Mouse (Mus musculus): ENCODE data around the gene Cdkal1.

Gene Cdkal1

DNA sequence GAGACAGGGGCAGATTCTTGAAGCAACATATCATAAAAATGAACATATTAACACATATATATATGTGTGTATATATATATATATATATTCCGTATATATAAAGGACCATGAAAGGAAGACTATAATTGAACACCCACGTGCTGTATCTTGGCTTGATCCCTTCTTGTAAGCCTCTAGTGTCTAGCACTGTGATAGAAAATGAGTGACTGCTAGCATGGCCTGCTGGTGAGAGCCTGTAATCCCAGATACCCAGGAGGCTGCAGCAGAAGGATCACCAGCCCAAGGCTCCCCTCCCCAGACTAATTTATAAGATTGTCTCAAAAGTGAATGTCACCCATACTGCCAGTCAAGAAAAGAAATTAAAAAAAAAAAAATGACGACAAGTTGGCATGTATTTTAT is 158.2 kb downstream of the Cdkal1 start:
- DNase-seq: no peak

DNA sequence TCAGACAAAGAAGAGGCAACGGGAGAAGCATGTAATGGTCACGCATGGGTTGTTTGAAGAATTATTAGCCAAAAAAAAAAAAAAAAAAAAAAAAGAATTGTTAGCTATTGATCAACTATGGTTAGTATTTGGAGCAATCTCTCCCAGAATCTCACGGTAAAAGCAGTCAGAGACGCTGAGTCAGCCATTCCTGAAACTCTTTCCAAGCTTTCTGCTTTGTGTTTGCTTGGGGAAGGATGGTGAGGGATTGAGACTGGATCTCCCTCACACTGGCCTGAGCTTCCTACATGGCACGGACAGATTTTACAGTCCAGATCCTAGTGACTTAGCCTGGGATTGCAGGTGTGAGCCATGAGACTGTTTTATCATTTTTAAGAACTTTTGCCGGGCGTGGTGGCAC is 164.7 kb downstream of the Cdkal1 start:
- no peak for DNase-seq

- DNase-seq: no peak
These were observed 166.6 kb downstream of the Cdkal1 start for GRCm38 (mm10) chr13:29688851-29689250.

GRCm38 (mm10) chr13:29687872-29688271 is 167.6 kb downstream of the Cdkal1 start:
- no peak for DNase-seq

DNA sequence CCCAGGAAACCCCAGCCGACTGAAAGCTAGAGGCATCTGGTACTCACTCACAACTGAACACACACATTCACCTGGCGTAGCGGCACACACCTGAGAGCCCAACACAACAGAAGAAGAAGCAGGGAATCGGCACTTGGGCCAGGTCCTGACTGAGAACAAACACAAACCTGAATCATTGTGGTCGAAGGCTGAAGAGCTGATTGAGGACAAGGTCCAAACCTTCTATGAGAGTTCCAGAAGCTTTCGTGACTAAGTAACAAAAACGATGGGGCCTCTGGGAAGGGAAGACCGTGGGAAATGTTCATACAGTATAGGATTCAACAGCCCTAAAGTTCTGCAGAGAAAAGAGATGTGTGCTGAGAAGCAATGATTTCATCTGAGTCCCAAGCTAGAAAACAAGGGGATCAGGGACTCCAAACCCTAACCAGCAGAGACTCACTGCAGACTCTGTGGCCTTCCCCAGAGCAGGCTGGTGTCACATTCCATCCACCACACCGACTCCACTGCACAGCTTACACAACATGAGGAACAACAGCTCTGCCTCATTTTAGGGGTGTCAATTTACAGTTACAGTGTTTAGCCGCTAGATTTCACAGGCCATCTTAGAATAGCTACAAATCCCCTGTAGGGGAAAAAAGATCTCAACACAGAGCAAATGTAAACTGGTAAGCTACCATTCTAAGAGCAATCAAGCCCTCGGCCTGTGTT is 175.8 kb downstream of the Cdkal1 start:
- DNase-seq: no peak

DNA sequence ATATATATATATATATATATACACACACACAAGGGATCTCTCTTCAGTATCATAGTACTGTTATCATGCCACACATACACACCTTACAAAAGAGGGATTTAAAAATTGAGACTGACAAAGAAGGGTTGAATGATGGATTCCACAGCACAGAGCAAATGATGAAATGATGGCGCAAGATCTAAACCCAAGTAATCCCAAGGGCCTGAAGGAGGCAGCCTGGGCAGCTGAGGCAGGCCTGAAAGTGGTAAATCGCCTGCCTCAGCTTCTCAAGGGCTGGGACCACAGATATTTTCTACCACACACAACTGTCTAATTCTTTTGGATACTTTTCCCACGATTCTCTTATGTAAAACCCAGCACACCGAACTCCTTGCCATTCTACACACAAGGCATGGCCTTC is 177.9 kb downstream of the Cdkal1 start:
- DNase-seq: no peak

GRCm38 (mm10) chr13:29670626-29671025 is 184.8 kb downstream of the Cdkal1 start:
- no peak for DNase-seq

DNA sequence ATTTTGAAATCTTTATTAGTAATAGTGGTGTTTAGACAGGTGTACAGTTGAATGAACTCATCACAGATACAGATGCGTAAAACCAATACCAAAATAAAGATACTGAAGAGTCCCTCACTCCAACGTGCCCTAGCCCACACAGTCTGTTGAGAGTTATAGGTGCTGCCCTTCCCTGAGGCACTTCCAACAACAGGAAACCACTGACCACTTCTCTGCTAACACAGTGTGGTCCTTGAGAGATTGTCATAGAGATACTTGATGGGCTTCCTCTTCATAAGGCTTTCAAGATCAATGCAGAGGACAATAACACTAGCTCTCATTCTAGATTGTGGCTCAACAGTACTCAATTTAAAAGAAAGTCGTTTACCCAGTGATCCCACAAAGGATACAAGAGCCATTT is 191.6 kb downstream of the Cdkal1 start:
- DNase-seq: no peak

GRCm38 (mm10) chr13:29655841-29656365 is 199.6 kb downstream of the Cdkal1 start:
- no peak for DNase-seq

DNA sequence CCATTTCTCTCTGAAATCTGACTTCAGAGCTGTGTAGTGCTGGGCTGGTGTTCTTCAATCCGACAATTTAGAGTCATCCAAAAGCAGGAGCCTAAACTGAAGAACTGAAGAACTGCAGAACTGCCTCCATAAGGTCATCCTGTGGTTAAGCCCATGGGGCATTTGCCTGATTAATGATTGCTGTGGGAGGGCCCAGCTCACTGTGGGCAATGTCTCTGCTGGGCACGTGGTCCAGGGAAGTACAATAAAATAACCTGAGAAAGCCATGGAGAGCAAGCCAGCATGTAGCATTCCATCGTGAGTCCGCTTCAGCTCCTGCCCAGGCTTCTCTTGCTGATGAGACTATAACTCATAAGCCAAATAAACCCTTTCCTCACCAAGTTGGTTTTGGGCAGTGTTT is 202.1 kb downstream of the Cdkal1 start:
- no peak for DNase-seq

GRCm38 (mm10) chr13:29652791-29653190 is 202.7 kb downstream of the Cdkal1 start:
- no peak for DNase-seq

- DNase-seq: no peak
These were observed 204.8 kb downstream of the Cdkal1 start for GRCm38 (mm10) chr13:29650576-29651236.

DNA sequence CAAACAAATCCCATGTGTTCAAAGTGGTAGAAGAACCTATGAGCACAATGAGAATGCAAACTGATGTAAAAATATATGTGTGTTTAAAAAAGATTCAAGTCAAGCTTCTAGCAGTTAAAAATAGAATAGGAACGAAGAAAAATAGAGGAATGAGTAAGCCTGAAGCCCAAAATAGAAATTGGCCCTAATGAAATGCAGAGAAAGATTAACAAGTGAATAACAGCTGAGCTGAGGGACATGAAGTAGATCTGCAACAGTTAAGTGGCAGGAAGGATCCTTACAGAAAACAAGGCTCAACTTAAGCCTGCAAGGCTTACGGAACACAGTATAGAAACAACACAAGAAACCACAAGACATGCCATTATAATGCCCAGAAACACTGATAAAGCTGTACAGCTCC is 205.9 kb downstream of the Cdkal1 start:
- no peak for DNase-seq

GRCm38 (mm10) chr13:29642226-29642625 is 213.2 kb downstream of the Cdkal1 start:
- DNase-seq: no peak

DNA sequence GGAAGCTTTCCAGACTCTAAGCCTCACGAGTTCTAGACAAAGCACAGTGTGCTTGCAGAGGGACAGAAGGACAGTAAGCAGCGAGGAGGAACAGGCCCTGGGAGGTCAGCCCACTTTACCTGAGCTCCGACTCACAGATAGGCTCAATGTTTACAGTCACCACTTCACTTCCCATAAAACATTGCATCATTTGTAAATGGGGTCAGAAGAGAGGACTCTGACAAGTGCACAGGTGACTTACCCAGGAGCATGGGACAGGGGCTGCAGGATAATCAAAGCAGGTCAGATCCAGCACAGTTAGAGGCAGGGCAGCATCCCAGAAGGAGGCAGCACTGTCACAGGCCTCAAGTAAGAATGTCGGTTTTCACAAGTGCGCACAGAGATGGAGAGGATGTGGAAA is 214.3 kb downstream of the Cdkal1 start:
- no peak for DNase-seq

- DNase-seq: no peak
These were observed 215.3 kb downstream of the Cdkal1 start for GRCm38 (mm10) chr13:29640186-29640585.

DNA sequence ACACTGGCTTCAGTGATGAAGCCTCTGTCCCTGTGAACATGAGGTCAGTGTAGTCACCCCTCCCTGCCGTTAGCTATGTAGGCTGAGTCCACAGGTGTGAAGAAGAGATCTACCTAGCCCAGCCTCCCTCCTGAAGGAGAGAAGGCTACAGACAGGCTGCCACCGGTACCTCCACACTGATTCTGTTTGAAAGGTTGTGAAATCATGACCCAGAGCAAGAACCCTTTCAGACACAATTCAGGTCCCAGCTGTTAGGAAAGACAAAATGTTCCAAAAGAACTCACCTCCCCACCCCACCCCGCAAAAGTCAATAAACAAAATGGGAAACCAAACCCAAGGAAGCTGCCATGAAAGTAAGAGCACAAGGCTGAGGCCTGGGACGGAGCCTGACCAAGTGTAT is 217.2 kb downstream of the Cdkal1 start:
- DNase-seq: no peak

DNA sequence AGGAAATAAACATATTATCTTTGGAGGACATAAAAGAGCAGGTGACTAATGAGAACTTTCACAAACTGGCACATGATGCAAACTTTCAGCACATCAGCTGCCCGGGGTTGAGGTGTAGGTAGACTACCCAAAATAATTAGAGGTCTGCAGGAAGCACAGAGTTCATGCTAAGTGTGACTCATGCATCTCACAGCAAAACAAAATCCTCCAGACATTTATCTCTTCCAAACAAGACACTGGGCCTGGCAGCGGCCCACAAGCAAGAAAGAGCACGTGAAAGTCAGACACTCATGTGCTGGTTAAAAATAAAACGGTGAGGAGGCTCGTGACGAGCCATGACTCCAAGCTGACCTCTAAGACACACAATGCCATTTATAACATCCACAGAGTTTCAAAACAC is 217.7 kb downstream of the Cdkal1 start:
- DNase-seq: no peak

DNA sequence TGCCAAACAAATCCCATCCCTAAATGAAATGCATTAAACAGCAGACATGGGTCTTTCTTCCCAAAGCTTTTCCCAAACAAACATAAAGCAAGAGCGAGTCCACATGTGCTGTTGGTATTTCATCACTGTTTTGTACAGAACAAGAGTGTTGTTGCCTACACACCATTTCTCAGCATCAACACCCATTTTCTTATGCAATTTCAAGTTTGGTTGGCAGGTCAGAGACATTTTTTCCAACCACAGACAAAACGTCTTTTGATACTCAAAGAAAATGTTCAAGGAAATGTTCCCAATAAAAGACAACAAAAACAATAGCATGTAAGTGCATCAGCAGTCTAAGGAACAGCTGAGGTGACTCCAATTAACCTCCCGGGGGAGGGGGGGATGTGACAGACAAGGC is 219.9 kb downstream of the Cdkal1 start:
- no peak for DNase-seq

DNA sequence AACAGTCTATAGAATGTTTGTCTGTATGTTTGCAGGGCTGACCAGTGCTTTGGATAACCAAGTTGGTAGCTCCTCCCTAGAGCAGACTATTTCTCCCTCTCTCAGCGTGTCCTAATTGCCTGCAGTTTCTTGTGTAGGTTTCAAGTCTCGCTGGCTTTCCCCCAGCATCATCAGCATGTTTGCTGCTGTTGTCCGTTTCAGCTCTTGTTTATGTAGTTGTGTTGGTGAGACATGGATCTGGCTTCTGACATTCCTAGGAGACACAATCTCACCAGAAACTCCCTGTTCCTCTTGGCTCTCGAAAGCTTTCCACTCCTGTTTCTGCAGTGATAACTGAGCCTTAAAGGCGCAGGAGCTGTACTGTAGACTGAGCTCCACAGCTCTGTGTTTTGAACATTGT is 224.1 kb downstream of the Cdkal1 start:
- no peak for DNase-seq

DNA sequence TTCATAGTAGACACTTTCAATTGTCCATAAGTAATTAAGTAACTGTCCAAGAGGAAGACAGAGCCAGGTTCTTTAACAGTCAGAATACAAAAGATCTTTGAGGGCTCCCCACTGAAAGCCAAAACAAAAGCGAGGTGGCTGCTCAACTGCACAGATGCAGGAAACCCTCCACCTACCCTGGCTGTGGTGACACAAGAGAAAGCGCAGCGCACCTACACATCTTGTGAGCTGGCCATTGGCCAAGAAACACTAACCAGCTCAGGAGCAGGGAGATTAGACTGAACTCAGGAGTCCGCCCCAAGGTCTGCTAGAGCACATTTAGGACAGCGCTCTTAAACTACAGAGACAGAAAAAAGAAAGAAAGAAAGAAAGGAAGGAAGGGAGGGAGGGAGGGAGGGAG is 226.9 kb downstream of the Cdkal1 start:
- no peak for DNase-seq

DNA sequence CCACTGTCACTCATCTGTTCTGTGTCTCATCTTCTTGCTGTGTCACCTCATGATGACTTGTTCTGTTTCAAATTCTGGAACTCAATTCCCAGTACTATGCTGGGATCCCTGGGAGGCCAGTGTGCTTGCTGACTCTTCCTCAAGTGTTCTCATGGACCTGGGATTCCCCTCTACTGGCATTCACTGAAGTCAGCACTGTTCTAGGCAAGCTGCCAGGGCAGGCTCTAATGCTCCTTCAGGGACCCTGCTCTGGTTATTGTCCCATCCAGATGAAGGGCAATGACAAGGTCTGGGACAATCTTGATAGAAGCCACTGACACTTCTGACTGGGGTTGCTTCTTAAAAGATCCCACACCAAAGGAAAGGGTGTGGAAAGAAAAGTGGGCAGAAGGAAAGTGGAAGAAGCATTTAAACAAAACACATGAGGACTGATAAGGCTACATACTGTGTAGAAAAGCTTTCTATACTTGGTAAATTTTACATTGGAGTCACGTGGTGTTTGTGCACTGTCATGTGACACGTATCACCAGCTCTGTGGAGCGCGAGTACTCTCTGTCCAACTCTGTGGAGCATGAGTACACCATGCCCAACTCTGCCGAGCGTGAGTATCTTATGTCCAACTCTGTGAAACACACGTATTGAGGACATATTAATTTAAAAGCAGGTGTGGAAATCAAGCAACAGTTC is 227.9 kb downstream of the Cdkal1 start:
- DNase-seq: no peak

- no peak for DNase-seq
These were observed 230.5 kb downstream of the Cdkal1 start for GRCm38 (mm10) chr13:29624929-29625328.

DNA sequence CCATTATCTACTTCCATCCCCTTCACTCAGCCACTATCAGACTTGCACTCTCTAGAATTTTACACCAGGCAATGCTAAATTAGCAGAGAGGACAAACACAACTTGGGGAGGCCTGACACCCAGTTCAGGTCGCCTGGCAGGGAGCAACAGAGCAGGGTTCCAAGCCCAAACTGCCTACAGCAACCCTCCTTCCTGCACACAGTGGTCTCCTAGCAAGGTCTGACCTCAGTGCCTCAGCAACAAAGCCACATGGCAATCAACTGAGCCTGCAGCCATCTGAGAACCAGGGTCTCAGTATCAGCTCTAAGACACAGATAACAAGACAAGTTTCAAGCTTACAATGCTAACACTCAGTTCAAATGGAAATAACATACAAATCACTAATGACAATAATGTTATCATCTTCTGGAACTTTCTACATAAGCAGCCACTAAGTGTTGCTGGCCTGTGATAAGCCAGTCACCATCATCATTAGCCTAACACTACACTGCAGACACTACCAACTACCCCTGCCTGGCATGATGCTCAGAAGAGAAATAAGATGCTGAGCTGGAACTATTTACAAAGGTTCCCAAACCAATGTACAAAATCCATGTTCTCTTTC is 231.7 kb downstream of the Cdkal1 start:
- DNase-seq: no peak

All from cerebellum, adult 11-12 months (tissue).